Mouse (Mus musculus): ENCODE results near the gene Zdhhc16.

DNA sequence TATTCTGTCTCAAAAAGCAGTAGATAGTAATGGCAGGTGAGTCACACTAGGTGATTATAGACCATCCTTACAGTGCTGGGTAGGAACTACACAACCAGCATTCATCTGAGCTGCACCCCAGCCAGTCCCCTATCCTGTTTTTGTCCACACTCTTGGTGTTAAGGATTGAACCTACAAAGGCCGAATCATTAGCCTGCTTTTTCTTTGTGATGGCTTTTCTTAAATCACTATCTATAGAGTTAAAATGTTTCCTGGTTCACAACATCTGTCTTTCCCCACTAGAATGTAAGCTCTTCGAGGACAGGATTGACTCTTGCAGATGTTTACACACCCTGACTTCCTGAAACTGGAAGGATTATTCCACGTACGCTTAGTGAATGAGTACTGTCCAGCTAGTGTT is 13.8 kb upstream of the Zdhhc16 start:
- TF ChIP-seq POLR2A (IDR thresholded peaks at IDR 0.05; ENCODE audit: low read depth, low read length) (no peak), CTCF (conservative IDR thresholded peaks at IDR 0.05 in 1 of 2, IDR thresholded peaks at IDR 0.05 in 1 of 2; ENCODE audit: low read depth in 2 of 2, low read length in 2 of 2) (no peak), ZNF384 (IDR thresholded peaks at IDR 0.05; ENCODE audit: low read depth, low read length) (no peak), KAT2A (IDR thresholded peaks at IDR 0.05; ENCODE audit: insufficient replicate concordance, low read length) (no peak), MEF2A (IDR thresholded peaks at IDR 0.05; ENCODE audit: borderline replicate concordance, low read depth, low read length) (no peak), NELFE (IDR thresholded peaks at IDR 0.05; ENCODE audit: low read depth, low read length) (no peak)
